Mouse (Mus musculus): ENCODE data around the gene Tanc2. TPM values are rescaled to one million over a fixed set of nuclear protein-coding genes. Genes with fewer than 3 reads are reported as not detected.

The Tanc2 gene
- polyA plus RNA-seq, 2 experiments = 0.66 to 0.89 TPM

DNA sequence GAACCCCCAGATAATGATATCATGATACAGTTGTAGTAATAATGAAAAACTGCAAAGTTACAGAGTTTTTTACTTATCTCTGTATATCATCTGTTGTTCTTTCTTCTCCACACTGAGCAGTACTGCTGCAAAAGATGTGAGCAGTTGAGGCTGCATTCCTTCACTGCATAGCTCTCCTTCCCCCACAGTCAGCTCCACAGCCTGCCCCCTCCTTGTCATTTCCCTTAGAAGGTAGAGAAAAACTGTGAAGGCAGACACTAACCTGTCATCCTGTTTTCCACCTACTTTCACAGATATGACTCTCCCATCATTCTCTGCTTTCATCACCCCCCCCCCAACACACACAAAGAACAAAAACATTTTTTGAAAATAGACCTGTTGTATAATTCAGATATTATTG is 248.2 kb downstream of the Tanc2 start:
- no peak for DNase-seq (ENCODE audit: low read depth in 3 of 3, low spot score in 3 of 3)
- Histone ChIP-seq H3K4me1 (replicated peaks; ENCODE audit: control insufficient read depth in 2 of 2, insufficient read depth in 2 of 2, low read length in 1 of 2) (peaks cover 17 to 18% of the 10 kb centered on the region in 2 experiments; a peak in 3 of 4 replicates), H3K9ac (replicated peaks) (no peak overlapping the region), H3K27ac (no peak overlapping the region), H3K9me3 (ENCODE audit: control insufficient read depth, low read length) (no peaks in the 10 kb centered on the region), H3K4me2 (ENCODE audit: low read depth) (no peak overlapping the region), H3K4me3 (ENCODE audit: insufficient read depth in 1 of 2, low read depth in 2 of 2, low read length in 2 of 2) (no peak overlapping the region), H3K27me3 (ENCODE audit: control insufficient read depth, insufficient read depth, low read length) (no peaks in the 10 kb centered on the region), H3K36me3 (replicated peaks; ENCODE audit: control insufficient read depth, insufficient read depth, low read depth) (no peaks in the 10 kb centered on the region)
- no peak; the same call in 1 of the 2 replicates for ATAC-seq (ENCODE audit: insufficient read depth)
- TF ChIP-seq CTCF (IDR thresholded peaks at IDR 0.05; ENCODE audit: low read depth) (no peak), EP300 (IDR thresholded peaks at IDR 0.05; ENCODE audit: low read depth) (no peak)

DNA sequence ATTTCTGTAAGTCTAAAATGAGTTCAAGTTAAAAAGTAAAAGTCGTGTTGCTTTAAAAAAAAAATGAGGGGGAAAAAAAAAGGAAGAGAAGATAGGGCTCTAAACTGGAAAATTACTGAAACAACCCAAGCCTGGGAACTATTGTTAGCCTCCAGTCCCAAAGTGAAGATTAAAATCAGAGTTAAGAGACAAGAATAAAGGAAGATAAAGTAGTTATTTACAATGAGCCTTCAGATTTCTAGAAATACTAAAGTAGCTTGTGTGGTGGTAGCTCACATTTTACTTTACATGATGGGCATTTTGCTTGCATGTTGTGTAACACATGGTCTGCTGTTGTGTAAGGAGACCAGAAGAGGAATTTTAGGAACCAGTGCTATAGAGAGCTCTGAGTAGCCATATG is 256.1 kb downstream of the Tanc2 start:
- no peak overlapping the region for H3K27ac ChIP-seq
- no peaks in the 10 kb centered on the region for H3K36me3 ChIP-seq (replicated peaks; ENCODE audit: control insufficient read depth, insufficient read depth, low read depth)
- no peaks in the 10 kb centered on the region for H3K9me3 ChIP-seq (ENCODE audit: control insufficient read depth, low read length)
- H3K4me1 ChIP-seq (replicated peaks; ENCODE audit: control insufficient read depth in 2 of 2, insufficient read depth in 2 of 2, low read length in 1 of 2) = no peaks in the 10 kb centered on the region
- no peak overlapping the region for H3K4me3 ChIP-seq (ENCODE audit: insufficient read depth in 1 of 2, low read depth in 2 of 2, low read length in 2 of 2)
- H3K9ac ChIP-seq (replicated peaks) = no peak overlapping the region
- H3K27me3 ChIP-seq (ENCODE audit: control insufficient read depth, insufficient read depth, low read length) = no peaks in the 10 kb centered on the region
- ATAC-seq (ENCODE audit: insufficient read depth) (no peak), DNase-seq (ENCODE audit: low read depth in 3 of 3, low spot score in 3 of 3) (no peak)
- 71% methylated on average over 1 of the region's 1 CpGs for WGBS (ENCODE audit: insufficient replicate concordance)
- no peak overlapping the region for H3K4me2 ChIP-seq (ENCODE audit: low read depth)
- TF ChIP-seq EP300 (IDR thresholded peaks at IDR 0.05; ENCODE audit: low read depth) (no peak), CTCF (IDR thresholded peaks at IDR 0.05; ENCODE audit: low read depth) (no peak)

DNA sequence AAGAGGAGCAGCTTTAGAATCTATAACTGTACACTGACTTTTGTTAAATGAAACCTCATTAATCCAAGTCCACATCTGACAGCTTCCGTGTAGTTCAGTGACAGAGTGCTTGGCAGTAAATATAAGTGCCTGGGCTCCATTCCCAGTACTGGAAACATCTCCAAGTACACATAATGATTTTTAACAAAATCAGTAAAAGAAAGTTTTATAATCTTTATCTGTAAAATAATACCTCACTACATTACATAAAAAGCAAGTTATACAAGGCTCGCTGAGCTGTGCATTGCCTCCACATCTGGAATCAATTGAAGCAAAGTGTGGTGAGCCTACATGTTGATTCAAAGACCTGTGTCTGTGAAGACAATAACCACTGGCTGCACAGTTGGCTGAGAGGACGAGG is 265.7 kb downstream of the Tanc2 start:
- Histone ChIP-seq H3K4me2 (ENCODE audit: low read depth) (no peak overlapping the region), H3K27me3 (ENCODE audit: control insufficient read depth, insufficient read depth, low read length) (no peaks in the 10 kb centered on the region), H3K9ac (replicated peaks) (no peak overlapping the region), H3K27ac (no peak overlapping the region), H3K9me3 (ENCODE audit: control insufficient read depth, low read length) (no peaks in the 10 kb centered on the region), H3K36me3 (replicated peaks; ENCODE audit: control insufficient read depth, insufficient read depth, low read depth) (no peaks in the 10 kb centered on the region), H3K4me1 (replicated peaks; ENCODE audit: control insufficient read depth in 2 of 2, insufficient read depth in 2 of 2, low read length in 1 of 2) (no peaks in the 10 kb centered on the region), H3K4me3 (ENCODE audit: insufficient read depth in 1 of 2, low read depth in 2 of 2, low read length in 2 of 2) (no peak overlapping the region)
- ATAC-seq (ENCODE audit: insufficient read depth) (no peak), DNase-seq (ENCODE audit: low read depth in 3 of 3, low spot score in 3 of 3) (no peak)
- WGBS (ENCODE audit: insufficient replicate concordance) = 60% methylated on average over 3 of the region's 3 CpGs
- TF ChIP-seq CTCF (IDR thresholded peaks at IDR 0.05; ENCODE audit: low read depth) = no peak
- TF ChIP-seq EP300 (IDR thresholded peaks at IDR 0.05; ENCODE audit: low read depth) = no peak

DNA sequence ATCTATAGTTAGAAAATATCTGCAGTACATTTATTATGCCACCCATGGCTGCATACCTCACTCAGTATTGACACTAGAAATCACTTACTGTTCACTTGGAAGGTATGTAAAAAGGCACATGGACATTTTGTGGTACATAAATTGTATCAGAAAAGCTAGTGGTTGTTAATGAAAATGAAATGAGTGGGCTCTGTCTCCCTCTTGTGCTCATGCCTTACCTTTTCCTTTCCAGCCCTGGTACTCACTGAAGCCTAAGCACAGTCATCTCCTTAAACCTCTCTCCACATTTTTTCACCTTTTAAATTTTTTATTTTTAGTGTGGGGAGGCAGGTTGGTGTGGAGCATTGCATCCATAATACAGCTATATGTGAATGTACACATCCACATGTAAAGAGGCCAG is 268.3 kb downstream of the Tanc2 start:
- ATAC-seq (ENCODE audit: insufficient read depth) (no peak), DNase-seq (ENCODE audit: low read depth in 3 of 3, low spot score in 3 of 3) (no peak)
- no peak overlapping the region for H3K27ac ChIP-seq
- no peaks in the 10 kb centered on the region for H3K9me3 ChIP-seq (ENCODE audit: control insufficient read depth, low read length)
- H3K27me3 ChIP-seq (ENCODE audit: control insufficient read depth, insufficient read depth, low read length) = no peaks in the 10 kb centered on the region
- no peaks in the 10 kb centered on the region for H3K36me3 ChIP-seq (replicated peaks; ENCODE audit: control insufficient read depth, insufficient read depth, low read depth)
- no peak overlapping the region for H3K4me2 ChIP-seq (ENCODE audit: low read depth)
- TF ChIP-seq CTCF (IDR thresholded peaks at IDR 0.05; ENCODE audit: low read depth) (peak; percentile 21; the same call in 1 of the 2 replicates), EP300 (IDR thresholded peaks at IDR 0.05; ENCODE audit: low read depth) (no peak)
- H3K4me1 ChIP-seq (replicated peaks; ENCODE audit: control insufficient read depth in 2 of 2, insufficient read depth in 2 of 2, low read length in 1 of 2) = no peaks in the 10 kb centered on the region
- no peak overlapping the region for H3K4me3 ChIP-seq (ENCODE audit: insufficient read depth in 1 of 2, low read depth in 2 of 2, low read length in 2 of 2)
- H3K9ac ChIP-seq (replicated peaks) = no peak overlapping the region

DNA sequence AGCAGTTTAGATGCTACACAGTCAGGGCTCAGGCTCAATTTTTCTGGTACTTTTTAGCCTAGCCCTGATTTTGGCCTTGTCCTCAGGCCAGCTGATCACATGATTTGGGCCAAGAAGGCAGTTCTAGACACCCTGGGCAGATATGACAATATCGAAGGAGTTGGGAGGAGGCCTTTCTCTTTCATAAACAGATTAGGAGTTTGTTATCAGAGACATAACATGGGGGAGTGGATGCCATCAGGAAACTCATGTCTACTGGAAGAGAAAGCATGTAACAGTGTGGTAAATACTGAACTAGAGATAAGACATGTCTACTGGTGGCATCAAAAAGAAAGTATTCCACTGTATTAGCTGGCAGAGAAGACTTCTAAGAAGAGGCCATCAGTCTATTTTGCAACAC is 295.8 kb downstream of the Tanc2 start:
- peak; percentile 51; the same call in 1 of the 2 replicates for ATAC-seq (ENCODE audit: insufficient read depth)
- 14% methylated on average over 1 of the region's 1 CpGs for WGBS (ENCODE audit: insufficient replicate concordance)

More for the DNA sequence above, 295.8 kb downstream of the Tanc2 start:
- no peak overlapping the region for H3K27ac ChIP-seq
- TF ChIP-seq CTCF (IDR thresholded peaks at IDR 0.05; ENCODE audit: low read depth) = no peak
- peak; percentile 34; the same call in 1 of the 2 replicates for TF ChIP-seq EP300 (IDR thresholded peaks at IDR 0.05; ENCODE audit: low read depth)
- peaks cover 0 to 5% of the 10 kb centered on the region in 2 experiments; a peak in 2 of 4 replicates for H3K4me1 ChIP-seq (replicated peaks; ENCODE audit: control insufficient read depth in 2 of 2, insufficient read depth in 2 of 2, low read length in 1 of 2)
- H3K4me2 ChIP-seq (ENCODE audit: low read depth) = no peak overlapping the region
- DNase-seq (ENCODE audit: low read depth in 3 of 3, low spot score in 3 of 3) = no peak
- H3K9ac ChIP-seq (replicated peaks) = no peak overlapping the region
- no peak overlapping the region for H3K4me3 ChIP-seq (ENCODE audit: insufficient read depth in 1 of 2, low read depth in 2 of 2, low read length in 2 of 2)
- H3K9me3 ChIP-seq (ENCODE audit: control insufficient read depth, low read length) = no peaks in the 10 kb centered on the region
- no peaks in the 10 kb centered on the region for H3K27me3 ChIP-seq (ENCODE audit: control insufficient read depth, insufficient read depth, low read length)
- no peaks in the 10 kb centered on the region for H3K36me3 ChIP-seq (replicated peaks; ENCODE audit: control insufficient read depth, insufficient read depth, low read depth)

All from liver, embryonic 14.5 days (tissue).